Comparison of ENCODE assay signal across 17 mouse cellular contexts in the genomic region with DNA sequence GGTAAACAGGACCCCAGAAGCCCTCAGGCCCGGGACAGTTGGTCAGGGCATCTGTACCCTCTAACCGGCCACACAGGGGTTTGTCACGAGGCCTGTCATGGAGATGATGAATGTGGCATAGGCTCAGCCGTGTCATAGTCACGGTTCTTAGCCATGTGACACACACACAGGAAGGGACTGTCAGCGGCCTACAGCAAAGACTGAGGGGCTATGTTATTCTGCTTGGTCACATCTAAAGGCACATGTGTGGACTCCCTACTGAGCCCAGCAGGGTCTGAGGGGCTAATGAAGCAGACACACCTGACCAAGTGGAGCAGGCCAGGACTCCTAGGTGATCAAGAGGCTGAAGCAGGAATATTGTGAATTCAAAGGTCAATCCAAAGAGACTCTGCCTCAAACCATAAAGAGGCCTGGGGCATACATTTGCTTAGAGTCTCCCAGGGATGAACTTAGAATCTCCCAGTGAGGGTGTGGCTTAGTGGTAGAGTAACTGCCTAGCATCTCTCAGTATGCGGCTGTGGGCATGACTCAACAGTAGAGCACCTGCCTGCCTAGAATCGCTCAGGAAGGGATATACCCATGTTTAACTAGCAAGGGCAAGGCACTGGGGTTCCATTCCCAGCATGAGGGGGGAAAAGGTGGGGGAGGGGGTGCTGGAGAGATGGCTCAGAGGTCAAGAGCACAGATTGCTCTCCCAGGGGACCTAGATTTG. TPM values are rescaled to one million over a fixed set of nuclear protein-coding genes. Genes with fewer than 3 reads are reported as not detected.
DNase-seq lines count a peak whose midpoint lies in the region; ATAC-seq and TF ChIP-seq lines count a peak whose summit lies in the region.
"Had no signal": no experiment of that assay in that cellular context is flagged by ENCODE, and none has a peak within 500 bp of the region (broad histone marks: within the 10 kb centered on the region; RNA-seq: fewer than 3 reads in every experiment).

No protein-coding gene starts in this region.

- TF ChIP-seq CTCF in Patski (IDR thresholded peaks at IDR 0.05): no peak

- POLR2A ChIA-PET in Patski (lab: Charles Lee): interaction anchor here (0.6 kb wide), 1 partner anchor 241 kb away, joined by 4 read pairs; no protein-coding TSS in a partner anchor

- no peak for ATAC-seq in limb, embryonic 12.5 days (ENCODE audit: insufficient number of reproducible peaks, insufficient read depth, low FRiP score, low TSS enrichment, low read depth)
- peak; percentile 75 for ATAC-seq in Patski
- ATAC-seq in intestine, embryonic 15.5 days: peak; percentile 89
- no peak for ATAC-seq in midbrain, embryonic 11.5 days (ENCODE audit: low FRiP score)
- ATAC-seq: forebrain, embryonic 15.5 days had no signal

- H3K9ac ChIP-seq in limb, embryonic 12.5 days (replicated peaks): no peak overlapping the region
- 0 out of 2 replicates have a peak overlapping the region, but pooled peaks have one; percentile 13 for H3K9ac ChIP-seq in intestine, embryonic 15.5 days
- no peak overlapping the region for H3K9ac ChIP-seq in midbrain, embryonic 11.5 days (ENCODE audit: low read length)
- H3K9ac ChIP-seq: embryonic facial prominence, embryonic 13.5 days; forebrain, embryonic 15.5 days had no signal

- 0 out of 2 replicates have a peak overlapping the region, but pooled peaks have one; percentile 23 for H3K27ac ChIP-seq in limb, embryonic 12.5 days
- H3K27ac ChIP-seq in limb, embryonic 10.5 days: no peak overlapping the region
- peak overlapping the region; percentile 56; the same call in 1 of the 2 replicates for H3K27ac ChIP-seq in intestine, embryonic 15.5 days
- H3K27ac ChIP-seq in midbrain, embryonic 11.5 days (ENCODE audit: low read depth, low read length): no peak overlapping the region
- H3K27ac ChIP-seq: embryonic facial prominence, embryonic 13.5 days; forebrain, embryonic 15.5 days had no signal

- in situ Hi-C loops in Patski (cut with MboI; ENCODE audit: low pct_unique_long_range_greater_than_20kb): no loop called here

- WGBS in limb, embryonic 12.5 days: 62% methylated on average over 8 of the region's 8 CpGs
- WGBS in limb, embryonic 10.5 days: 66% methylated on average over 8 of the region's 8 CpGs
- 50% methylated on average over 8 of the region's 8 CpGs for WGBS in intestine, embryonic 15.5 days
- 74% methylated on average over 8 of the region's 8 CpGs for WGBS in midbrain, embryonic 11.5 days

- H3K9me3 ChIP-seq in limb, embryonic 12.5 days: no peaks in the 10 kb centered on the region
- H3K9me3 ChIP-seq in limb, embryonic 10.5 days (replicated peaks): no peaks in the 10 kb centered on the region
- no peaks in the 10 kb centered on the region for H3K9me3 ChIP-seq in intestine, embryonic 15.5 days
- no peaks in the 10 kb centered on the region for H3K9me3 ChIP-seq in midbrain, embryonic 11.5 days (ENCODE audit: control insufficient read depth, low read length)
- H3K9me3 ChIP-seq: embryonic facial prominence, embryonic 13.5 days; forebrain, embryonic 15.5 days had no signal

- DNase-seq in limb, embryonic 10.5 days (ENCODE audit: low spot score): no peak
- DNase-seq in 416B (ENCODE audit: low read depth) (peak; percentile 67), Patski (ENCODE audit: low read depth, low spot score) (no peak)
- no peak for DNase-seq in layer of hippocampus, postnatal 25 days (ENCODE audit: extremely low spot score in 1 of 2, low spot score in 1 of 2)
- no peak for DNase-seq in midbrain, embryonic 11.5 days (ENCODE audit: low spot score, missing footprints)
- DNase-seq in thymus, postnatal 25 days: no peak
- DNase-seq: cerebellum, adult 9-11 months; gastrocnemius, postnatal 14 days; kidney, adult 18-20 months; lung, postnatal 14 days had no signal

- CTCF ChIA-PET in Patski (lab: Charles Lee): no interaction called here

- H3K4me2 ChIP-seq in limb, embryonic 12.5 days: no peak overlapping the region
- no peak overlapping the region for H3K4me2 ChIP-seq in intestine, embryonic 15.5 days (replicated peaks)
- H3K4me2 ChIP-seq in midbrain, embryonic 11.5 days: no peak overlapping the region
- H3K4me2 ChIP-seq: embryonic facial prominence, embryonic 13.5 days; forebrain, embryonic 15.5 days had no signal

- H3K4me1 ChIP-seq in limb, embryonic 12.5 days (replicated peaks): no peaks in the 10 kb centered on the region
- peaks cover 11% of the 10 kb centered on the region; the same call in 1 of the 2 replicates for H3K4me1 ChIP-seq in limb, embryonic 10.5 days
- 0 out of 2 replicates have a peak, but pooled peaks cover 4% of the 10 kb centered on the region for H3K4me1 ChIP-seq in intestine, embryonic 15.5 days (replicated peaks)
- no peaks in the 10 kb centered on the region for H3K4me1 ChIP-seq in midbrain, embryonic 11.5 days (ENCODE audit: control insufficient read depth, insufficient read depth, low read length)
- H3K4me1 ChIP-seq: embryonic facial prominence, embryonic 13.5 days; forebrain, embryonic 15.5 days had no signal

- no peak overlapping the region for H3K4me3 ChIP-seq in limb, embryonic 12.5 days (replicated peaks)
- no peak overlapping the region for H3K4me3 ChIP-seq in limb, embryonic 10.5 days
- no peak overlapping the region for H3K4me3 ChIP-seq in intestine, embryonic 15.5 days (replicated peaks)
- no peak overlapping the region for H3K4me3 ChIP-seq in midbrain, embryonic 11.5 days (ENCODE audit: low read depth, low read length)
- H3K4me3 ChIP-seq: embryonic facial prominence, embryonic 13.5 days; forebrain, embryonic 15.5 days; myocyte had no signal

- H3K36me3 ChIP-seq in limb, embryonic 12.5 days: peaks cover 19% of the 10 kb centered on the region
- peaks cover 29% of the 10 kb centered on the region for H3K36me3 ChIP-seq in limb, embryonic 10.5 days
- H3K36me3 ChIP-seq in intestine, embryonic 15.5 days: 0 out of 2 replicates have a peak, but pooled peaks cover 2% of the 10 kb centered on the region
- no peaks in the 10 kb centered on the region for H3K36me3 ChIP-seq in midbrain, embryonic 11.5 days (ENCODE audit: control insufficient read depth, insufficient read depth, low read length)

- H3K27me3 ChIP-seq in limb, embryonic 12.5 days: no peaks in the 10 kb centered on the region
- H3K27me3 ChIP-seq in limb, embryonic 10.5 days (ENCODE audit: low read depth, poor library complexity, severe bottlenecking): no peaks in the 10 kb centered on the region
- no peaks in the 10 kb centered on the region for H3K27me3 ChIP-seq in Patski
- no peaks in the 10 kb centered on the region for H3K27me3 ChIP-seq in intestine, embryonic 15.5 days (replicated peaks)
- no peaks in the 10 kb centered on the region for H3K27me3 ChIP-seq in midbrain, embryonic 11.5 days (ENCODE audit: control insufficient read depth, insufficient read depth, low read length)
- H3K27me3 ChIP-seq: embryonic facial prominence, embryonic 13.5 days; forebrain, embryonic 15.5 days had no signal

RNA-seq across cellular contexts. Expression of a gene that starts 2.9 kb away (rescaled TPM):
- polyA plus RNA-seq in limb, embryonic 12.5 days (2016; fragmentation: Nextera tagmentation; extraction: Ambion mirVana): 2.8 and 3.9 TPM in 2 replicates
- polyA plus RNA-seq in limb, embryonic 10.5 days (2016; fragmentation: Nextera tagmentation; extraction: Ambion mirVana): 4.0 and 4.5 TPM in 2 replicates
- polyA plus RNA-seq in Patski (2021): 0.65 TPM
- 2.0 and 2.8 TPM in 2 replicates for polyA plus RNA-seq in intestine, embryonic 15.5 days (2015; fragmentation: Nextera tagmentation; extraction: Ambion mirVana)
- 1 to 10 TPM; 2.5 to 2.6 TPM for total RNA-seq in layer of hippocampus, postnatal 25 days (2021)
- 1.5 and 1.6 TPM in 2 replicates for polyA plus RNA-seq in midbrain, embryonic 11.5 days (2014; fragmentation: Nextera tagmentation; extraction: Ambion mirVana)

RNA-seq across cellular contexts. Expression of a gene that starts 27.3 kb away (rescaled TPM):
- polyA plus RNA-seq in limb, embryonic 12.5 days (2016; fragmentation: Nextera tagmentation; extraction: Ambion mirVana): 523 and 531 TPM in 2 replicates
- 664 and 686 TPM in 2 replicates for polyA plus RNA-seq in limb, embryonic 10.5 days (2016; fragmentation: Nextera tagmentation; extraction: Ambion mirVana)
- polyA plus RNA-seq in Patski (2021): 390 TPM
- polyA plus RNA-seq in intestine, embryonic 15.5 days (2015; fragmentation: Nextera tagmentation; extraction: Ambion mirVana): 382 and 397 TPM in 2 replicates
- total RNA-seq in layer of hippocampus, postnatal 25 days (2021): 100 to 1,000 TPM; 322 to 331 TPM
- polyA plus RNA-seq in midbrain, embryonic 11.5 days (2014; fragmentation: Nextera tagmentation; extraction: Ambion mirVana): 421 and 442 TPM in 2 replicates

RNA-seq across cellular contexts. Expression of a gene that starts 30.8 kb away (rescaled TPM):
- 325 and 350 TPM in 2 replicates for polyA plus RNA-seq in limb, embryonic 12.5 days (2016; fragmentation: Nextera tagmentation; extraction: Ambion mirVana)
- 431 and 443 TPM in 2 replicates for polyA plus RNA-seq in limb, embryonic 10.5 days (2016; fragmentation: Nextera tagmentation; extraction: Ambion mirVana)
- 94.4 TPM for polyA plus RNA-seq in Patski (2021)
- polyA plus RNA-seq in intestine, embryonic 15.5 days (2015; fragmentation: Nextera tagmentation; extraction: Ambion mirVana): 245 and 247 TPM in 2 replicates
- total RNA-seq in layer of hippocampus, postnatal 25 days (2021): 10 to 100 TPM; 57.0 to 57.5 TPM
- 321 and 338 TPM in 2 replicates for polyA plus RNA-seq in midbrain, embryonic 11.5 days (2014; fragmentation: Nextera tagmentation; extraction: Ambion mirVana)

RNA-seq across cellular contexts. Expression of a gene that starts 52.0 kb away (rescaled TPM):
- polyA plus RNA-seq in limb, embryonic 12.5 days (2016; fragmentation: Nextera tagmentation; extraction: Ambion mirVana): 0.12 TPM in 1 of 2 replicates, not detected in the other
- polyA plus RNA-seq in limb, embryonic 10.5 days (2016; fragmentation: Nextera tagmentation; extraction: Ambion mirVana): 0.06 and 0.08 TPM in 2 replicates
- 0.33 TPM for polyA plus RNA-seq in Patski (2021)
- polyA plus RNA-seq in intestine, embryonic 15.5 days (2015; fragmentation: Nextera tagmentation; extraction: Ambion mirVana): 0.06 and 0.10 TPM in 2 replicates
- 1 to 10 TPM; 5.1 to 6.7 TPM for total RNA-seq in layer of hippocampus, postnatal 25 days (2021)
- 0.30 TPM in 1 of 2 replicates, not detected in the other for polyA plus RNA-seq in midbrain, embryonic 11.5 days (2014; fragmentation: Nextera tagmentation; extraction: Ambion mirVana)
- total RNA-seq: liver, adult 2 months had no signal
- polyA plus RNA-seq: heart, embryonic 14.5 days; liver, adult 2 months had no signal

RNA-seq across cellular contexts. Expression of a gene that starts 59.7 kb away (rescaled TPM):
- 6.3 and 6.6 TPM in 2 replicates for polyA plus RNA-seq in limb, embryonic 12.5 days (2016; fragmentation: Nextera tagmentation; extraction: Ambion mirVana)
- 5.9 and 7.1 TPM in 2 replicates for polyA plus RNA-seq in limb, embryonic 10.5 days (2016; fragmentation: Nextera tagmentation; extraction: Ambion mirVana)
- polyA plus RNA-seq in Patski (2021): 33.8 TPM
- 3.6 and 3.9 TPM in 2 replicates for polyA plus RNA-seq in intestine, embryonic 15.5 days (2015; fragmentation: Nextera tagmentation; extraction: Ambion mirVana)
- 100 to 1,000 TPM in 1 of 2 experiments, 10 to 100 TPM in 1; 99.8 to 101 TPM for total RNA-seq in layer of hippocampus, postnatal 25 days (2021)
- 5.6 and 5.8 TPM in 2 replicates for polyA plus RNA-seq in midbrain, embryonic 11.5 days (2014; fragmentation: Nextera tagmentation; extraction: Ambion mirVana)

Comparison
In these comparisons a context has a peak if more than half of its experiments do, and no peak if none do; other contexts are left out.
1. H3K27ac ChIP-seq: peak in limb, embryonic 12.5 days (single experiment) and intestine, embryonic 15.5 days (single experiment); none in limb, embryonic 10.5 days (single experiment) and midbrain, embryonic 11.5 days (single experiment).
2. ATAC-seq: peak in Patski (single experiment) and intestine, embryonic 15.5 days (single experiment); none in limb, embryonic 12.5 days (single experiment) and midbrain, embryonic 11.5 days (single experiment).